Mouse (Mus musculus): ENCODE data around the gene Lpo.
A peak's percentile ranks its signal among the peaks of the same experiment; 100 is the strongest.
"Not testable (repeated sequence)": the region's sequence is repeated elsewhere in the genome, so short reads cannot be mapped to it uniquely, and the experiment has no call there.

Gene Lpo

GRCm38 (mm10) chr11:87828239-87828900, at the start of gene Lpo:
TSS of gene Lpo (minus strand) at chr11:87828289.
- DNase-seq (ENCODE audit: low spot score), result no peak

GRCm38 (mm10) chr11:87875436-87875835, 47.3 kb upstream of the Lpo start, which contains the start of gene Epx:
TSS of gene Epx (minus strand) at chr11:87875536.
- no peak for DNase-seq (ENCODE audit: low spot score)

- no peak for DNase-seq (ENCODE audit: low spot score)
Measured at GRCm38 (mm10) chr11:87871766-87872165, 43.7 kb upstream of the Lpo start.

- no peak for DNase-seq (ENCODE audit: low spot score)
Measured at GRCm38 (mm10) chr11:87870096-87870495, 42.0 kb upstream of the Lpo start.

GRCm38 (mm10) chr11:87866891-87867290, 38.8 kb upstream of the Lpo start:
- not testable (repeated sequence) for DNase-seq (ENCODE audit: low spot score)

GRCm38 (mm10) chr11:87862805-87863204, 34.7 kb upstream of the Lpo start:
- DNase-seq (ENCODE audit: low spot score), result no peak

GRCm38 (mm10) chr11:87860426-87860825, 32.3 kb upstream of the Lpo start:
- DNase-seq (ENCODE audit: low spot score), result no peak

- no peak for DNase-seq (ENCODE audit: low spot score)
Measured at GRCm38 (mm10) chr11:87859273-87859672, 31.2 kb upstream of the Lpo start.

GRCm38 (mm10) chr11:87854550-87854949, 26.5 kb upstream of the Lpo start:
- no peak for DNase-seq (ENCODE audit: low spot score)

- DNase-seq (ENCODE audit: low spot score), result no peak
Measured at GRCm38 (mm10) chr11:87853597-87853954, 25.5 kb upstream of the Lpo start.

GRCm38 (mm10) chr11:87852690-87853596, 24.9 kb upstream of the Lpo start, which contains the start of gene Mks1:
TSS of gene Mks1 (plus strand) at chr11:87853215.
- DNase-seq (ENCODE audit: low spot score), result peak; percentile 90

- no peak for DNase-seq (ENCODE audit: low spot score)
Measured at GRCm38 (mm10) chr11:87847884-87848283, 19.8 kb upstream of the Lpo start.

GRCm38 (mm10) chr11:87846968-87847600, 19.0 kb upstream of the Lpo start:
- no peak for DNase-seq (ENCODE audit: low spot score)

GRCm38 (mm10) chr11:87841436-87841835, 13.3 kb upstream of the Lpo start:
- DNase-seq (ENCODE audit: low spot score), result no peak

GRCm38 (mm10) chr11:87840676-87841075, 12.6 kb upstream of the Lpo start:
- peak; percentile 64 for DNase-seq (ENCODE audit: low spot score)

GRCm38 (mm10) chr11:87821502-87821901, 6.6 kb downstream of the Lpo start:
- no peak for DNase-seq (ENCODE audit: low spot score)

- DNase-seq (ENCODE audit: low spot score), result no peak
Measured at GRCm38 (mm10) chr11:87817443-87817773, 10.7 kb downstream of the Lpo start.

- no peak for DNase-seq (ENCODE audit: low spot score)
Measured at GRCm38 (mm10) chr11:87816707-87817442, 11.2 kb downstream of the Lpo start.

- DNase-seq (ENCODE audit: low spot score), result no peak
Measured at GRCm38 (mm10) chr11:87814831-87815230, 13.3 kb downstream of the Lpo start.

GRCm38 (mm10) chr11:87811396-87811795, 16.7 kb downstream of the Lpo start:
- DNase-seq (ENCODE audit: low spot score), result no peak

GRCm38 (mm10) chr11:87808236-87808635, 19.9 kb downstream of the Lpo start:
- no peak for DNase-seq (ENCODE audit: low spot score)

GRCm38 (mm10) chr11:87807433-87807832, 20.7 kb downstream of the Lpo start:
- no peak for DNase-seq (ENCODE audit: low spot score)

Data from lung, postnatal 25 days (tissue).